Comparison of ENCODE assay signal across 24 mouse cellular contexts in the genomic region with DNA sequence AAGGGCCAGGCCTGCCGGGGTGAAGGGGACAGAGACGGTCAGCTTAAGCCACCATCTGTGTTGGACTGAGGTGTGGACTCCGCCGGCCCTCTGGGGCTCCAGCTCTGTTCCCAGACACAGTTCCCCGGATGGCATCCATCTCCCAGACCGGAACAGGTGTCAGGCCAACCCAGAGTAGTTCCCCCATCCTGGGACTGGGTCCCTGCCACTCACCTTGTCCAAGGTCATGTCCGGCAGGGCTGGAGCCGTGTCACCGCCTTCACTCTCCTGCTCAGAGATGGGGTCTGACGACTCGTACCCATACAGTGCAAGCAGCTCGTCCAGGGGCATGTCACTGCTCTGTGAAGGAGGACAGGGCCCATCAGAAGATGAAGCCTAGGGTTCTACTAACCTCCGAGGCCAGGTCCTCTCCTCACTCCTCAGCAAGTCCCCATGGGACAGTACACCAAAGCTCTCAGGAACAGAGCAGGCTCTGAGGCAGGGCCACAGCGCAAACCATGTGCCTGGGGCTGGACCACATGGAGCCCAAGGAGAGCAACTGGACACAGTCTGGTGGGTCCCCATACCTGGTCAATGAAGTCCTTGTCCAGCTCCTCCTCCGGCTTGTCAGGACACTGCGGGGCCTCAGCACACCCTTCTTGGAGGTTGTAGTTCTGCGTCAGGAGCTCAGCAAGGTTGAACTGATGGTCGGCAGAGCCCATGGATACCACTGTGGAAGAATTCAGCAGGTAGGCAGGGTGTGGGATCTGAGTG. TPM values are rescaled to one million over a fixed set of nuclear protein-coding genes. Genes with fewer than 3 reads are reported as not detected.
DNase-seq lines count a peak whose midpoint lies in the region; ATAC-seq and TF ChIP-seq lines count a peak whose summit lies in the region.
"Had no signal": no experiment of that assay in that cellular context is flagged by ENCODE, and none has a peak within 500 bp of the region (broad histone marks: within the 10 kb centered on the region; RNA-seq: fewer than 3 reads in every experiment).

No protein-coding gene starts in this region.

- 93% methylated on average over 18 of the region's 18 CpGs for WGBS in hindbrain, embryonic 10.5 days
- 97% methylated on average over 18 of the region's 18 CpGs for WGBS in hindbrain, postnatal 0 days

- ATAC-seq in hindbrain, postnatal 0 days = no peak
- ATAC-seq: CD4-positive, CD25-positive, alpha-beta regulatory T cell, adult 4 months; forebrain, embryonic 13.5 days; forebrain, postnatal 0 days had no signal

- no peak overlapping the region for H3K4me3 ChIP-seq in hindbrain, embryonic 10.5 days
- H3K4me3 ChIP-seq in hindbrain, postnatal 0 days (ENCODE audit: low read length) = no peak overlapping the region
- H3K4me3 ChIP-seq: embryonic facial prominence, embryonic 12.5 days; forebrain, embryonic 13.5 days; gastrocnemius, adult 2 months; hindbrain, embryonic 15.5 days had no signal

- H3K4me1 ChIP-seq in hindbrain, embryonic 10.5 days (replicated peaks) = peaks cover 21% of the 10 kb centered on the region
- peaks cover 13% of the 10 kb centered on the region for H3K4me1 ChIP-seq in hindbrain, postnatal 0 days (ENCODE audit: insufficient read depth, low read length)

- DNase-seq in cerebellum, adult 11-12 months = peak; percentile 4
- DNase-seq in cerebellum, adult 9-10 months = no peak
- DNase-seq in hindbrain, embryonic 10.5 days (ENCODE audit: low spot score) = peak; percentile 1
- DNase-seq in hindbrain, postnatal 0 days (ENCODE audit: low spot score) = no peak
- peak; percentile 17 to 26 for DNase-seq in right cerebral cortex, postnatal 10 days (ENCODE audit: low spot score in 2 of 2)
- DNase-seq in right cerebral cortex, postnatal 14 days = no peak
- peak; percentile 7 for DNase-seq in urinary bladder, postnatal 10 days (ENCODE audit: low spot score)
- no peak for DNase-seq in urinary bladder, postnatal 4 days (ENCODE audit: low spot score in 2 of 2)
- DNase-seq: adrenal gland, adult 8-10 months; adrenal gland, postnatal 36 days; B cell, adult 2 months; cerebellum, adult 8-10 months; forebrain, postnatal 0 days; gastrocnemius, adult 2 months; gastrocnemius, postnatal 25 days; heart, postnatal 14 days had no signal

- no peaks in the 10 kb centered on the region for H3K27me3 ChIP-seq in hindbrain, embryonic 10.5 days (ENCODE audit: insufficient read depth, poor library complexity, severe bottlenecking)
- no peaks in the 10 kb centered on the region for H3K27me3 ChIP-seq in hindbrain, postnatal 0 days (ENCODE audit: insufficient read depth, low read length)
- H3K27me3 ChIP-seq: embryonic facial prominence, embryonic 12.5 days; forebrain, embryonic 13.5 days; hindbrain, embryonic 15.5 days had no signal

- no peaks in the 10 kb centered on the region for H3K9me3 ChIP-seq in hindbrain, embryonic 10.5 days
- H3K9me3 ChIP-seq in hindbrain, postnatal 0 days (ENCODE audit: low read length) = no peaks in the 10 kb centered on the region
- H3K9me3 ChIP-seq: embryonic facial prominence, embryonic 12.5 days; forebrain, embryonic 13.5 days; hindbrain, embryonic 15.5 days had no signal

- TF ChIP-seq CTCF in hindbrain, postnatal 0 days (IDR thresholded peaks at IDR 0.05; ENCODE audit: low read depth) = no peak

- H3K4me2 ChIP-seq in hindbrain, postnatal 0 days (ENCODE audit: low read depth, low read length) = no peak overlapping the region
- H3K4me2 ChIP-seq: embryonic facial prominence, embryonic 12.5 days; forebrain, embryonic 13.5 days; hindbrain, embryonic 15.5 days had no signal

- H3K36me3 ChIP-seq in hindbrain, embryonic 10.5 days = peaks cover 82% of the 10 kb centered on the region
- peaks cover 54% of the 10 kb centered on the region for H3K36me3 ChIP-seq in hindbrain, postnatal 0 days (ENCODE audit: insufficient read depth, low read length)
- H3K36me3 ChIP-seq: G1E had no signal

- no peak overlapping the region for H3K9ac ChIP-seq in hindbrain, postnatal 0 days (replicated peaks; ENCODE audit: low read length)
- H3K9ac ChIP-seq: embryonic facial prominence, embryonic 12.5 days; forebrain, embryonic 13.5 days; forebrain, postnatal 0 days; hindbrain, embryonic 15.5 days had no signal

- H3K27ac ChIP-seq in hindbrain, embryonic 10.5 days = no peak overlapping the region
- no peak overlapping the region for H3K27ac ChIP-seq in hindbrain, postnatal 0 days
- H3K27ac ChIP-seq: embryonic facial prominence, embryonic 12.5 days; forebrain, embryonic 13.5 days; gastrocnemius, adult 2 months; hindbrain, embryonic 15.5 days had no signal

RNA-seq across cellular contexts. Expression of a gene that starts 5.9 kb away (rescaled TPM):
- 70.0 and 77.2 TPM in 2 replicates for polyA plus RNA-seq in hindbrain, embryonic 10.5 days (2016; fragmentation: Nextera tagmentation; extraction: Ambion mirVana)
- 115 and 126 TPM in 2 replicates for total RNA-seq in hindbrain, postnatal 0 days (2014; rRNA removed)
- 36.3 and 37.5 TPM in 2 replicates for polyA plus RNA-seq in hindbrain, postnatal 0 days (2015; fragmentation: Nextera tagmentation; extraction: Ambion mirVana)
- total RNA-seq: G1E had no signal

RNA-seq across cellular contexts. Expression of a gene that starts 15.6 kb away (rescaled TPM):
- 19.3 and 25.7 TPM in 2 replicates for polyA plus RNA-seq in hindbrain, embryonic 10.5 days (2016; fragmentation: Nextera tagmentation; extraction: Ambion mirVana)
- total RNA-seq in hindbrain, postnatal 0 days (2014; rRNA removed) = 30.3 and 38.0 TPM in 2 replicates
- polyA plus RNA-seq in hindbrain, postnatal 0 days (2015; fragmentation: Nextera tagmentation; extraction: Ambion mirVana) = 16.9 and 17.7 TPM in 2 replicates
- total RNA-seq: G1E had no signal

RNA-seq across cellular contexts. Expression of a gene that starts 38.0 kb away (rescaled TPM):
- polyA plus RNA-seq in hindbrain, embryonic 10.5 days (2016; fragmentation: Nextera tagmentation; extraction: Ambion mirVana) = not detected in 2 replicates
- total RNA-seq in hindbrain, postnatal 0 days (2014; rRNA removed) = not detected in 2 replicates
- polyA plus RNA-seq in hindbrain, postnatal 0 days (2015; fragmentation: Nextera tagmentation; extraction: Ambion mirVana) = not detected in 2 replicates
- total RNA-seq: adrenal gland, adult 8-10 months; adrenal gland, postnatal 36 days; forebrain, postnatal 0 days; G1E; gastrocnemius, adult 2 months; gastrocnemius, postnatal 25 days; granulocyte monocyte progenitor cell, adult 5-6 weeks; heart, postnatal 14 days had no signal
- polyA plus RNA-seq: CD4-positive, CD25-positive, alpha-beta regulatory T cell, adult 4 months; embryonic facial prominence, embryonic 12.5 days; forebrain, embryonic 13.5 days; forebrain, postnatal 0 days; G1E; heart, embryonic 14.5 days; hindbrain, embryonic 11.5 days; hindbrain, embryonic 15.5 days had no signal

Comparison
In these comparisons a context has a peak if more than half of its experiments do, and no peak if none do; other contexts are left out.
1. DNase-seq: peak in cerebellum, adult 11-12 months (single experiment), hindbrain, embryonic 10.5 days (single experiment), right cerebral cortex, postnatal 10 days (2 of 2) and urinary bladder, postnatal 10 days (single experiment); none in cerebellum, adult 9-10 months (single experiment), hindbrain, postnatal 0 days (single experiment), right cerebral cortex, postnatal 14 days (single experiment) and urinary bladder, postnatal 4 days (0 of 2).